Mouse (Mus musculus): Measurements from ENCODE around the gene Crtc3. TPM values are rescaled to one million over a fixed set of nuclear protein-coding genes. Genes with fewer than 3 reads are reported as not detected.

The Crtc3 gene
- polyA plus RNA-seq, 1 experiment from 2014 or later = 15.7 TPM

DNA sequence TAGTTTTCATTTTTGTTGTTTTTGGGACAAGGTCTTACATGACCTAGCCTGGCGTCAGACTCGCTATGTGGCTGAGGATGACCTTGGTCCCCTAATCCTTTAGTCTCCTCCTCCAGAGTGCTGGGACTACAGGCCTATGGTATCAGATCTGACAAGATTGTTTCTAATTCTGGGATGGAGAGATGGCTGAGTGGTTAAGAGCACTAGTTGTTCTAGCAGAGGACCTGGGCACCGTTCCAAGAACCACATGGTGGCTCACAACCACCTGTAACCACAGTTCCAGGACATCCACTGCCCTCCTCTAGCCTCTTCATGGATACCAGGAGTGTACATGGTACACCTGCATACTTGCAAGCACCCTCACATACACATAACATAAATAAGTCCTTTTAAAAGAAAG is 132.5 kb downstream of the Crtc3 start:
- no peak overlapping the region for H3K9ac ChIP-seq
- no peaks in the 10 kb centered on the region for H3K4me1 ChIP-seq
- H3K9me3 ChIP-seq = no peaks in the 10 kb centered on the region
- H3K4me3 ChIP-seq = no peak overlapping the region
- H3K27me3 ChIP-seq (replicated peaks) = no peaks in the 10 kb centered on the region
- WGBS = 81% methylated on average over 3 of the region's 3 CpGs
- no peak overlapping the region for H3K4me2 ChIP-seq
- H3K36me3 ChIP-seq (replicated peaks) = no peaks in the 10 kb centered on the region
- H3K27ac ChIP-seq = no peak overlapping the region
- no peak for ATAC-seq (replicated peaks)

GRCm38 (mm10) chr7:80555146-80555545 is 133.5 kb downstream of the Crtc3 start:
- no peak overlapping the region for H3K27ac ChIP-seq
- H3K4me3 ChIP-seq = no peak overlapping the region
- H3K4me1 ChIP-seq = no peaks in the 10 kb centered on the region
- no peak overlapping the region for H3K9ac ChIP-seq
- H3K27me3 ChIP-seq (replicated peaks) = no peaks in the 10 kb centered on the region
- H3K4me2 ChIP-seq = no peak overlapping the region
- no peaks in the 10 kb centered on the region for H3K36me3 ChIP-seq (replicated peaks)
- ATAC-seq (replicated peaks) = no peak
- 75% methylated on average over 3 of the region's 3 CpGs for WGBS
- no peaks in the 10 kb centered on the region for H3K9me3 ChIP-seq

DNA sequence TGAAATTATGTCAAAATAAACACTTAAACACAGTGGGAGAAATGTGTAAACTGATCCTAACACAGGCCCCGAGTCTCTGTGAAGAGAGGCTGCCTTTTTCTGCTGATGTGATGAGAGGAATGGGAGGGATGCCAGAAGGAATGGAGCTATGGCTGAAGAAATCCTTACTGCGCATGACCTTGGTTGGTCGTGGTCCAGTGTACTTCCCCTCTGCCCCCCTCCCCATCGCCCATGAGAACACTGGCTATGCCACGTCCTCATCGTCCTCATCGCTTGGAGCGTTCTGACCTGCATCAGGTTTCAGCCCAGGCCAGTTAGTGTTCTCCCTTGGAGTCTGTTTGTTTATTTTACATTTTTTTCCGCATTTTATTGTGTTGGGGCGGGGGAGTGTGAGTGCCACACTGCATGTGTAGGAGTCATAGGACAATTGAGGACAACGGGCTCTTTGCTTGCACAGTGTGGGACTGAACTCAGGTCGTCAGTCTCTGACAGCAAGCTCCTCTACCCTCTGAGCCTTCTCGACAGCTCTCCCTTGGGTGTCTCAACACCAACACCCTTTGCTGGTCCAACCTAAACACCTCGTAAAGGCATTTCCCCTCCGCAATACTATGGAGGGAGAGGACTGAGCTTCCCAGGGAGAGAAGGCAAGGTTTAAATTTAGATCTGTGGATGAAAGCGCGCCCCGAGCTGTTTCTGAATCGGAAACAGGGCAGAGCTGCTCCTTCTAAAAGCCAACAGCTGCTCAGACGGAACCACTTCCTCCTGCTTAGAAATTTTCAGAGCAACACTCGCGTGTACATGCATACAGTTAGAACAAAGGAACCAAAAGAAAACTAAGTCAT is 134.3 kb downstream of the Crtc3 start:
- H3K9ac ChIP-seq = no peak overlapping the region
- H3K9me3 ChIP-seq = no peaks in the 10 kb centered on the region
- 77% methylated on average over 22 of the region's 22 CpGs for WGBS
- no peaks in the 10 kb centered on the region for H3K4me1 ChIP-seq
- H3K27me3 ChIP-seq (replicated peaks) = no peaks in the 10 kb centered on the region
- no peak overlapping the region for H3K4me3 ChIP-seq
- H3K36me3 ChIP-seq (replicated peaks) = no peaks in the 10 kb centered on the region
- H3K27ac ChIP-seq = 0 out of 2 replicates have a peak overlapping the region, but pooled peaks have one; percentile 17
- no peak for ATAC-seq (replicated peaks)
- H3K4me2 ChIP-seq = no peak overlapping the region

DNA sequence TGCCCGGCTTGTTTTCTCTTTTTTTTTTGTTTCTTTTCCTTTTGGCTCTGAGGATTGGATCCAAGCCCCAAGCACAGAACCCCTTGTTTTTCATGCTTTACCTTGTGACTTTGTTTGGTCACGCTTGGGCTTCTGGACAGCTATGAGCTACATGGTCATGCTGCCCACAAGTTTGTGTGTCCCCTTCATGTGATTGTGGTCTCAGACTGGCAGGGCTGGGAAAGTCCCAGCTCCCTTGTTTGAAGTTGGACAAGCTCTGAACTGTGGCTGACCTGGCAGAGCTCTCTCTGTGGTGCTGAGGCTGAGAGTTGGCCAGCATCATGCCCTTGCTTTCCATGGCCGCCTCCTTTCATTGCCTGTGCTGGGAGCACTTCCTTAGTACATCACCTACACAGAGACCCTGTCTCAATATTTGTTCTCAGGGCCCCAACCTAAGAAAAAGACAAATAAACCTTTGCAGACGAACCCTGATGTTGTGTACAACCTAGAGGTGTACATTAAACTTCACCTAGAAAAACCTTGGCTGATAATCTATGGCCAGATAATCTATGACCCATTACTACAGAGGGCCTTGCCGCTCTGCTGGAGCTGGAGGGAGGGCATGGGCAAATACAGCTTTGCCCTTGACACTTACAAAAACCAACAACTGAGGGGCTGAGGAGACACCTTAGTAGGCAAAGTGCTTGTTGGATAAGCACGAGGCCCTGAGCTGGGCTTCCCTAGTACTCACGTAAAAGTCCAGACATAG is 140.0 kb downstream of the Crtc3 start:
- Histone ChIP-seq H3K4me1 (no peaks in the 10 kb centered on the region), H3K27ac (no peak overlapping the region), H3K36me3 (replicated peaks) (no peaks in the 10 kb centered on the region), H3K9me3 (no peaks in the 10 kb centered on the region), H3K4me2 (no peak overlapping the region), H3K9ac (no peak overlapping the region), H3K27me3 (replicated peaks) (no peaks in the 10 kb centered on the region), H3K4me3 (no peak overlapping the region)
- ATAC-seq (replicated peaks) = no peak
- WGBS = 87% methylated on average over 7 of the region's 7 CpGs

DNA sequence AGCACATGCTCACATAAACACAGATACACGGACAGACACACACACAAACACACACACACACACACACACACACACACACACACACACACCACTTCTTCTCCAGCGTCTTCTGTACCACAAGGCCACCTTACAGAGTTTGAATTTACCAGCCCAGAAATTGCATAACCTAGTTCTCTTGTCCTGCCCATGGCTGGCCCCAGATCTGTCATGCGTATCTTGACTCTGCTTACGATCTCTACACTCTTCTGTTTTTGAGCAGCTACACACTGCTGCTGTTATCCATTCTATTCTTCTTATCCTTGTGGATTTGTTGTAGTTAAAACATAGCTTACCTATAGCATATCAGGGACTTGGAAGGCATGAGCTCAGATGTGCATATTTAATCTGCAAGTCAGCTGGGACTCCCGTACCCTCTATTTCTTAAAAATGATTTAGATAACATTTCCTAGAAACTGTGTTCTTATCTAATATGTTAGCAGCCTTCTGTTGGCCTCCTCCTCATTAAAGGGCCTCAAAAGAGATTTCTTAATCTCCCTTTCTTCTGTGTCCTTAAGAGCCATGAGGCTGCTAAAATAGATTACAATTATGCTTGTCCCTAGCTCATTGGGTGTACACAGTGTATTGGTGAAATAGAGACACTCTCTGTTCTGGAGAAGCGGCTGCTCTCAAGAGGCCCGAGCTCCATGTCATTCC is 146.4 kb downstream of the Crtc3 start:
- Histone ChIP-seq H3K4me1 (no peaks in the 10 kb centered on the region), H3K36me3 (replicated peaks) (no peaks in the 10 kb centered on the region), H3K9ac (no peak overlapping the region), H3K9me3 (no peaks in the 10 kb centered on the region), H3K27me3 (replicated peaks) (no peaks in the 10 kb centered on the region; the same call in 1 of the 2 replicates), H3K4me3 (no peak overlapping the region), H3K4me2 (no peak overlapping the region), H3K27ac (no peak overlapping the region)
- no peak for ATAC-seq (replicated peaks)
- WGBS = 82% methylated on average over 7 of the region's 7 CpGs

DNA sequence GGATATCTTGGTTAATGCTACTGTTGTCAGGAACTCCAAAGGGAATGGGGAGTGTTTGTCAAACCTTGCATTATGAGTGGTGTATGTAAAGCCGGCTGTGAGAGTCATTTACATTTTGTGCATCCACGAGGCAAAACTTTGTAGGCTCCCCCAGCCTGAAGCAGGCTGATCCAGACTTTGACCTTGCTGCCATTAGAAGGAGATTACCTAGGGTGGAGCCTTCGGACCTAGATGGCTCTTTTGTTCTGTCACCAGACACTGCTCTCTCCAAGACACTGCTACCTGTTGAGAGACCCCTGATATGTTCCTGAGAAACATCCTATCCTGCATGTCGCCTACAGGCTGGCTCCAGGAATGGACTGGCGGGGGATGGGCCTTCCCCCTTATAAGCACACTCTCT is 149.1 kb downstream of the Crtc3 start:
- 68% methylated on average over 5 of the region's 5 CpGs for WGBS
- no peak overlapping the region for H3K4me3 ChIP-seq
- ATAC-seq (replicated peaks) = no peak

More for the DNA sequence above, 149.1 kb downstream of the Crtc3 start:
- Histone ChIP-seq H3K36me3 (replicated peaks) (no peaks in the 10 kb centered on the region), H3K9me3 (no peaks in the 10 kb centered on the region), H3K27ac (no peak overlapping the region), H3K9ac (no peak overlapping the region), H3K4me1 (no peaks in the 10 kb centered on the region), H3K27me3 (replicated peaks) (no peaks in the 10 kb centered on the region; the same call in 1 of the 2 replicates), H3K4me2 (no peak overlapping the region)

Other genes with a start within 250 kb of the Crtc3 start
- 9.4 and 10.1 TPM in 2 replicates for gene Blm, start 153.8 kb downstream of the Crtc3 start, polyA plus RNA-seq (2015; fragmentation: Nextera tagmentation; extraction: Ambion mirVana)
- 22.0 and 22.1 TPM in 2 replicates for gene Iqgap1, start 137.1 kb upstream of the Crtc3 start, polyA plus RNA-seq (2015; fragmentation: Nextera tagmentation; extraction: Ambion mirVana)
- gene Zscan2, start 172.0 kb upstream of the Crtc3 start, polyA plus RNA-seq (2015; fragmentation: Nextera tagmentation; extraction: Ambion mirVana) = 4.8 and 4.9 TPM in 2 replicates
- 38.5 and 40.3 TPM in 2 replicates for gene Wdr73, start 212.4 kb upstream of the Crtc3 start, polyA plus RNA-seq (2015; fragmentation: Nextera tagmentation; extraction: Ambion mirVana)
- 5.2 and 7.2 TPM in 2 replicates for gene Nmb, start 216.2 kb upstream of the Crtc3 start, polyA plus RNA-seq (2015; fragmentation: Nextera tagmentation; extraction: Ambion mirVana)

All from midbrain, embryonic 15.5 days (tissue).